Mouse (Mus musculus): Measurements from ENCODE around the gene Tbc1d4.
"Not testable (repeated sequence)": the region's sequence is repeated elsewhere in the genome, so short reads cannot be mapped to it uniquely, and the experiment has no call there.

Tbc1d4 gene

DNA sequence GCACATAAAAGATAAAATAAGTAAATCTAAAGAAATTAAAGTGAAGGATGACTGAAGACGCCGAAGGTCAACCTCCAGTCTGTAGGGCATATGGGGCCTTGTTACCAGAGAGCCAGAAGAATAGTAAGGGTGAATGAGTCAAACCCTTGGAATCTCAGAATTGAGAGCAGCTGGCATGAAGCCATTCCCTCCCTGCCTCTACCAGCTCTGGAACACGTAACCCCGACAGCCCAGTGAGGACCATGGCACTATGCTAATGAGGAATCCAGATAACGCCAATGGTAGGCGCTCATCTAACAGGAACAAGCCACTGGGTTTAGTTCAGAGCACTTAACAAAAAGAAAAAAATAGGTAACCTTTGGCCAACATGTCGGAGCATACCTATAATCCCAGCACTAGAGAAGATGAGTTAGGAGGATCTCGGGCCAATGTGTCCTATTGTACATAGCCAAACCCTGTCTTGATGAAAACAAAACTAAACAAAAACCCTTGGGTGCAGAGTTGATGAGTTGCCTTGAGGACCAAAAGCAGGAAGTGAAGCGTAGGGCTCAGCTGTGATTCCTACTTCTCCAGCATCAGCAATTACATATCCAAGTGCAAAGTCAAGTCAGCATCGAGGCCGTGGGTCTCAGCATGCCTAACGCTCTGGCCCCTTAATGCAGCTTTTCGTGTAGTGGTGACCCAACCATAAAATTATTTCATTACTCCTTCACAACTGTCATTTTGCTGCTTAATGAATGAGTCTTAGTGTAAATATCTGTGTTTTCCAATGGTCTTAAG is 13.5 kb downstream of the Tbc1d4 start:
- in situ Hi-C loops (cut with MseI, MboI), result no loop called here

DNA sequence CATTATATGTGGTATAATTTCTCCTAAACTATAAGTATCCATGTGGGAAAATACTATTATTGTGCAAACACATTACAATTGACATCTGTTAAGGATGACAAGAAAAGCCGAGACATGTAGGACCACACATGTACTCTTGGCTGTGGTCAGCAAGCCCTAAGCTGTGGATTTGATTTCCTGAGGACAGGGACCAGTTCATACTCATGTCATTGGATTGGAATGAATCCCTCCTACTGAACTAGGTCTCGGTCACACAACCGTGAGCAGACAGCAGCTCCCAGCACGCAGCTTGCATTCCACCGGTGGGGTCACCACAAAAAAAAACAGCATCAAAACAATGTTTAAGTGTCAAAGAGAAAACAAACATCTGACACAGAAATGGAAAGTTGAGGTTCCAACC is 15.0 kb downstream of the Tbc1d4 start:
- in situ Hi-C loops (cut with MseI, MboI), result no loop called here

DNA sequence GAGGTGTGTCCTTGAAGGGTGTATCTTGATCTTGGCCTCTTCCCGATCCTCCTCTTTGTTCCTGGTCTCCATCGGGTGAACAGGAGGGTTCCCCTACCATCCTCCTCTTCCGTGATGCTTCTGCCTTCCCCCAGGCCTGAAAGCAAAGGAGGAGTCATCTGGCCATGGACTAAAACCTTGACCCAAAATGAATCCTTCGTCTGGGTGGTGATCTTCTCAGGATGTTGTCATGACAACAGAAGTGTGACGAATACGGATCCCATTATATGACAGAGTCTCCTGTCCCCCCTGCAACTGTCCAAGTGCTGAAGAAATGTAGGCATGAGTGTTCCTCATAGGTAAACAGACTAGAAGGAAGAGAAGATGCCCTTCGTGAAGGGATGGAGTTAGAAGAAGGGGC is 15.7 kb downstream of the Tbc1d4 start:
- in situ Hi-C loops (cut with MseI, MboI), result no loop called here

DNA sequence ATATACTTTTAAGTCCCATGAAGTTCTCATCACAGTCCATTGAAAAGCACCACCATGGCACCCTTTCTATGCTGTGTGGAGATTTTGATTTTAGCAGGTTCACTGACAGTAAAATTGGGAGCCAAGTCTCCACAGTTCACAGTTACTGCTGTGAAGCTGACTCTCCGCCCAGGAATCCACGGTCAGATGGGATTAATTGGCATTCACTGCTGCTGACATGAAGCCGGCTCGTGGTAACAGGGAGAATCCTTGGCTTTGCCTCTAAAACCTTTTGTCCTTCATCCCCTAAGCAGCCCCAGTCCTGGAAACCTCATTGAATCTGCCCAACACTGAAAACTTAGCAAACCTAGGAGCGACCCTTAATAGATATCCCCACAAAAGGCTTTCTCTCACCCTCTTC is 17.9 kb downstream of the Tbc1d4 start:
- in situ Hi-C loops (cut with MseI, MboI), result no loop called here

DNA sequence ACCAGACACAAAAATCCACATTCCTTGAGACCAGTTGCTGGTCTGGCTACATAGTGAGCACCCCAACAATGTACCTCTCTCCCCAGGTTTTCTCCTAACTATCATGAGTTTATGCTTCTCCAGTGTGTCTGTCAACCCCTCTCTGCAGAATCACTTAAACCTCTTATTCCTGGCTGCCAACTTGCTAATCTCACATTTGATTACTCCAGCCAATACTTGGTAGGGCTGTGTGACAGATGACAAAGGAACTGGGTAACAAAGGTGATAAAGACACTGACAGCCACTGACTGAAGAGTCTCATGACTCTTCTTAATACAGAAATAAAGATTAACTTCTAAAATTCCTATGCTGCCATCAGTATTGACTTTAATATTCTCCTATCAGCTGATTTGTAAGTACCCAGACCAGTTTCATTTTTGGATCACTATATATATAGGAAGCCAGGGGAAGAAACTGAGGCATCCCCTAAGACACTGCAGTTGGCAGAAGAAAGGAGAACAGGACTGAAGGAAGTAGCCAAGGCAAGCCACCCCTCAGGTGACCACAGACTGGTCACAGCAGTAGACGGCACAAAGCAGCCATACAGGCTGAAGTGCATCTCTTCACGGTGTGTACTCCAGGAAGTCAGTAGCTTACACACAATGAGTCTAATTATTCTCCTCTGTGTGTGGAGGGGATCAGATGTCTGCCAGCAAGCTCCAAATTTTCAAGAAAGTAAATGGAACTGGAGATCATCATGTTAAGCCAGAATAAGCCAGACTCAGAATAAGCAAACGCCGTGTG is 20.6 kb downstream of the Tbc1d4 start:
- in situ Hi-C loops (cut with MseI, MboI), result not testable (repeated sequence)

DNA sequence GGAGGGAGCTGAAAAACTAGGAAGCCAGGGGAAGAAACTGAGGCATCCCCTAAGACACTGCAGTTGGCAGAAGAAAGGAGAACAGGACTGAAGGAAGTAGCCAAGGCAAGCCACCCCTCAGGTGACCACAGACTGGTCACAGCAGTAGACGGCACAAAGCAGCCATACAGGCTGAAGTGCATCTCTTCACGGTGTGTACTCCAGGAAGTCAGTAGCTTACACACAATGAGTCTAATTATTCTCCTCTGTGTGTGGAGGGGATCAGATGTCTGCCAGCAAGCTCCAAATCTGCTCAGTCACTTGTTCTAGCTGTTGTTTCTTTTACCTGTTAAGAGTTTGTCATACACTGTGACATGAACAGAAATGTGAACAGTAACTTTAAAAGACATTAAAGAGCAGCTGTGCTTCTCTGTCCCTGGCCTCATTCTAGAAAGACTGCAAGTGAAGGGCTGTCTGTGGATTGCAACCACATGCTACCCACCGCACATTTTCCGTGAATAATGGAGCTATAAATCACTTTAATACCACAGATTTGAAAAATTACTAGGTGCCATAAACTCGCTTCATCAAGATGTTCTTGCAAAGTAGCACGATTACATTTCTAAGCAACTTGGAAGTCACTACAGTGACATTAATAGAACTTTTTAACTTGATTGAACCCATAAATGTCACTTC is 21.5 kb downstream of the Tbc1d4 start:
- in situ Hi-C loops (cut with MseI, MboI), result not testable (repeated sequence)

DNA sequence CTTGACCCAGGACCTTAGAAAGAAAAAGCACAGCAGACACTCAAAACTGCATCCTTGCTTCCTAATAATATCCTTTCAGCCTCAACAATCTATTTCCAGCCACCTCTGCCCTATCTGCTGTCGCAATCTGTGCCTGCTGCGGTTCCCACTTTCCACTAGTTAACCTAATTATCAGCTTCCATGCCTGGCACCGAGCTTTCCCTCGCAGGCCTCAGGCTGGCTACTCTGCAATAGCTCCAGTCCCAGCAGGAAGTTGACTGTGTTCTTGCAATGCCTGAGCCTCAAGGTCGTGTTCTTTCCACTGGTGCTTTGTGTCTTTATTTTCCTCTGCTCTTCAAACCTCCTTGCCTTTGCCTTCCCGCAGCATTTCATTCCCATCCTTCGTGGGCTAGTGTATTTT is 22.9 kb downstream of the Tbc1d4 start:
- in situ Hi-C loops (cut with MseI, MboI), result no loop called here

DNA sequence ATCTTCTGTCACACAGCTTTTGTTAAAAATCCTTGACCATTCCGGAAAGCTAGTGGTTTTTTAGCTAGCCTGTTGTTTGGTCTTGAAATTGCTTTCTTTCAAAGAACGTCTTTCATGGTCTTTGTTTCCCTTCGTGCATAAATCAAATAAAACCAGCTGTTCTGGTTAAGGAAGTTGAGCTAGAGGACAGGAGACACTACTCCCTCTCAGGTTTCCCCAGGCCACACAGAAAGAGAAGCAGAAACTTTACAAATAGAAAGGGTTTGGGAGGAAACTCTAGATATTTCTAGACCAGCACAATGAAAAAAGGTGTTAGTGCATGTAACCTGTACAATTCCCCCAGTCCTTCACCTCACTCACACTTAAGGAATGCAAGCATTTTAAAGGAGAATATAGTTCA is 33.3 kb downstream of the Tbc1d4 start:
- in situ Hi-C loops (cut with MseI, MboI), result no loop called here

DNA sequence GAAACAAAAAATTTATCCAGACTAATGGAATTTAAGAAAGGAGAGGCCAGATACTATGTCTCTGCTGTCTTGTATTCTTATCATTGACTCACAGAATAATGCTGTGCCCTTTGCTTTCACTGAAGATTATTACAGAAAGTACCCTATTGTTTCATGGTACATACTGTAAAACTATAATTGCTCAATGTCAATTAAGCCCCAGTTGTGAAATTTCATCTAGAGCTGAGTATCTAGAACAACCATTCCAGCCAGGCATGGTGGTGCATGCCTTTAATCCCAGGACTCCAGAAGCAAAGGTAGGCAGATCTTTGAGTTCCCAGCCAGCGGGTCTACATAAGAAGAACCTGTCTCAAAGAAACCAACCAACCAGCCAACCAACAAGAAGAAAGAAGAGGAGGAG is 34.5 kb downstream of the Tbc1d4 start:
- in situ Hi-C loops (cut with MseI, MboI), result no loop called here

DNA sequence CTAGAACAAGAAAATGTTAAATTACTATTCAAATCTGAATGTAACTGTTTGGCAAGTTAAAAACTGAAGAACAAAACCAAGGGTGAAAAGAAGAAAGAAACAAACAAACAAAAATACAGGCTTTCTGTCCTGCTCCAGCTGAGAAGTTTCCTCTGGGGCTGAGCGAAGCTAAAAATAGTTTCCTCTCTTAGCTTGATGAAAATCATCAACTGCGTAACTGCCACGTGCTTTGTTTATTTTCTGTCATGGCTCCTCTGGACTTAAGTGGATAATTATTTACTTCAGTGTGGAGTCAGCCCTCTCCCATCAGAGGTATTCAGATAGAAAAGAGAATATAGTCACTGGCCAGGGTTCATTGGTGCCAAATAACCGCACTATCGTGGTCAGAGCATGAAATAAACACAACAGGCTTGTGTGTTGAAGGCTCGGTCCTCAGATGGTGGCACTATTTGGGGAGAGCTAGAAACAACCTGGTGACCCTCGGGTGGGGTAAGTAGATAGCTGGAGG is 35.8 kb downstream of the Tbc1d4 start:
- in situ Hi-C loops (cut with MseI, MboI), result no loop called here

DNA sequence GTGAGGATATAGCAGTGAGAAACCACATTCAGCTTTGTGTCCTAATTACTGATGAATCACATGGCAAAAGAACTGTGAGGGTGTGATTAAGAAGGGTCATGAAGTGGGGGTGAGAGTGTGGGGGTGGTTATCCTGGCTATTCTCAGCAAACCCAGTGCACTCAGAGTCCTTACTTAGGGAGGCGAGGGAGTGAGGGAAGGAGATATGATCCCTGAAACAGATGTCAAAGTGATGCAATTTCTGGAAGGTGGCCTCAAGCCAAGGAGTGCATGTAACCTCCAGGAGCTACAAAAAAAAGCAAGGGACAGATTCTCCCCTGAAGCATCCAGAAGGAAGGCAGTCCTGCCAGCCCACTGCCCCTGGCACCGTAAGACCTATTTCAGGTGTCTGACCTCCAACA is 40.2 kb downstream of the Tbc1d4 start:
- in situ Hi-C loops (cut with MseI, MboI), result no loop called here

DNA sequence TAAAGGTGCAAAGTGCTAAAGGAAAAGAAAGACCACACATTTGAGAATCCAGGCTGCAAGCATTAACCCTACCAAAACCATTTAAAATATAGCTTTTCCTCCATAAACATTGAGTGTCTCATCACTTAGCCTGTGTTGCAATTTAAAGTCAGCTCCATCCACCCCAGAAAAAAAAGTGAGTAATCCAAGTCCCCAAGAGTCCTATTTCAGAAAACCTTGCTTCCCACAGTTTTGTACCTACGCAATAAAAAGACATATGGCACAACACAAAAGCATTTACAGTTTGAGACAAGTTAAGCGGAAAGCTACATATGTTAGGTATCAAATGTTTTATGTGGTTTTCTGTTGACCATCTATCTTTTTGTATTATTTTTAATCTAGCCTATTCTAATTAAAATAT is 42.3 kb downstream of the Tbc1d4 start:
- in situ Hi-C loops (cut with MseI, MboI), result no loop called here

DNA sequence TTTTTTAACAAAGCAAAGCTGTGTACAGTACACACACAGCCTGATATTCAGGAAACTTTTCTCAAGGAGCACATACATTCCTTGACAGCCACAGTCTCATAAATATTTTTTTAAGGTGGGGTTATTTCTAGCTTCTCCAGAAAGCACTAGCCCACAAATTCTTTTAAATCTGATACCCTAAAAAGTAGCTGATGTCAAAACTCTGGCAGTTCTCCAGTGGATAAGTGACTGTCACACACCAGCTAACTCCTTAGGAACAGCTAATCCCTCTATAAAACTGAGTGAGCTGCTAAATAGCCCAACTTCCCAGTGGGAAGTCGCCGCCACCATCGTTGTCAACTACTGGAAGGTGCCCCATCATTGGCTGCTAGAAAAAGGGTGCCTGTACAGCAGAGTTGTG is 43.3 kb downstream of the Tbc1d4 start:
- in situ Hi-C loops (cut with MseI, MboI), result no loop called here

DNA sequence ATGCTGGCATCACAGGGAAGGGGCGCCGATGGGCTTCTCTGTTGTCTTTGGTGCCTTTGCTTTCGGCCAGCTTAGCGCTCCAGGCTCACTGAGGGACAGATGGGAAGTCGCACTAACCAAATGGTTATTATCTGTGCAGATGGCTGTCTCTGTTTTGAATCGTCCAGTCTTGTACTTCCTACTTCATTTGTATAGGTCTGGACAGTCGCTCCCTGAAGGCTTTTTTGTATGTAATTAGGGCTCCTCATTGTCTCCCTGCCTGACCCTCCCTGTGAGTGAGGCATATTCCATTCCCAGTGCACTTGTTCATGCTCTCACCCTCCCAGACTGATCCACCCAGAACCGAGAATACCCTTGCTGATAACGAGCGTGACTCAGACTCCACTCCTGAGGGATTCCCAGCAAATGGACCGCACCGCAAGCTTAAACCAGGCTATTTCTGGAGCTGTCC is 47.7 kb downstream of the Tbc1d4 start:
- in situ Hi-C loops (cut with MseI, MboI), result no loop called here

DNA sequence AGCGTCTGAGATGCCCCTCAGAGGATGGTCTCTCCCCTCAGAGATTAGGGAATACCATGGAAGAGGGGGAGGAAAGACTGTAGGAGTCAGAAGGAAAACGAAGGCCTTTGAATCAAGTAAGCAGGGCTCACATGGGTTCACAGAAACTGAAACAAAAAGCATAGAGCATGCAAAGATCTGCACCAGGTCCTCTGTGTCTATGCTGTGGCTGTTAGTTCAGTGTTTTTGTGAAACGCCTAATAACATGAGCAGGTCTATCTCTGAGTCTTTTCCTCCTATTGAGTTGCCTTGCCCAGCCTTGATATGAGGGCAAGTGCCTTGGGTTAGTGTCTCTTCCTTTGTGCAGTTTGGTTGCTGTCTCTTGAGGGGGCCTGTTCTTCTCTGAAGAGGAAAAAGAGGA is 49.5 kb downstream of the Tbc1d4 start:
- in situ Hi-C loops (cut with MseI, MboI), result no loop called here

DNA sequence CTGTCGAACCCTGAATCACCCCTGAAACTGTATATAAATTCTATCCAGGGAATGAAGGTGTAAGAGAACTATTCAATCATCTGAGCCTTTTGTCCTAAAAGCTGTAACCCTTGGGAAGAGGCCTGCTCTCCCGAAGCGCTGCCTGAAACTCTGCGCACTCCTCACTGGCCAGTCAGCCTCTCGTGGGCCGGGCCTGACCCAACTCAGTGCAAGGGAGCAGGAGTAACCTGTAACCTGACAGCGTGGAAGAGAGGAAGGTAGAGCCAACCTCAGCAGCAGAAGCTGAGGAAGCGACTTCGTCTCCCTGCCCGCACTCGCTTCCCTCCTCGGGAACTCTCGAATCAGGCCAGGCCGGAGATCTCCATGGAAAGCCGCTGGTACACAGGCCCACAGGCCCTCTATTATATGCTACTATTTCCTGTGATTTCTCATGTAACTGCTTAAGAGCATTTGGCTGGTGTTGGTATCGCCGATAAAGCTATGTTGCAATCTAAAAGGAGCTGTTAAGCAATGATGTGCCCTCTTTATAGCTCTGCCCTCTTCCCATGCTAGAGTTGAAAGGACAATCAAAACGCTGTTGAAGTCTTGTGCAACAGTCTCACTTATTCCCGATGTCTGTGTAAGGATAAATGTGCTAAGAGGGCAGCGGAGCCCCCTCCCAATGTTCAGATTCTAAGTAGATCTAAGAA is 60.0 kb downstream of the Tbc1d4 start:
- in situ Hi-C loops (cut with MseI, MboI), result no loop called here

DNA sequence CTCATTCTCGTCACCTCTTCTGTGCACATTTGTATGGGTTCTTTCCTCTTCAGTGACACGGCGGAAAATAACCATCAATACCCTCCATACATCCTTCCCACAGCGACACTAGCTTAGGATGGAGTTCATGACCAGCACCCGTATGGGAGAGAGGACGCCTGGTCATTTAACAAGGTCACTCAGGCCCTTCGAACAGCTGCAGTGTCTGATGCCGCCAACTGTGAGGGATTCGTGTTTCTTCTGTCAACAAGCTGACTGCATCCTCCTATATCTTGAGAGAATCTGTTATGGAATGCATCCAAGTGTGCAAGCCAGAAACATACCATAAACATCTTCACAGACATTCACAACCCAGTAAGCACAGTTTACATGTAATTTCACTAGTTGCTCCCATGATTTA is 67.1 kb downstream of the Tbc1d4 start:
- in situ Hi-C loops (cut with MseI, MboI), result no loop called here

DNA sequence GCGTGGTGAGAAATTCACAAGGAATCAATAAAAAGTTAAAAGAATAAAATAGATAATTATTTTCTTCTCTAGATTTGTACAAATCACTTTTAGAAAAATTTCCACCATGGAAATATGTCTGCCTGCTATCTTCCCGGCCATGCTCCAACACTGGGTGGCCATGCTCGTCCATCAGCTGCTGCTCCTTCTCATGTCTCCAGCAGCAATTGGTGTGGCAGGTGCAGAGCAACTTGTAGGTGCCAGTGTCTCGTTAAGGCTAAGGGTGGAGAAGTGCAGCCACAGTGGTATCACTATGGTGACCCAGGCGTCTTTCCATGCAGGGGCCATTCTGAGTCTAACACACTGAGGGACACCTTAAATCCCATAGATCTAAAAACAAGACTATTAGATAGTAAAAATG is 67.8 kb downstream of the Tbc1d4 start:
- in situ Hi-C loops (cut with MseI, MboI), result no loop called here

DNA sequence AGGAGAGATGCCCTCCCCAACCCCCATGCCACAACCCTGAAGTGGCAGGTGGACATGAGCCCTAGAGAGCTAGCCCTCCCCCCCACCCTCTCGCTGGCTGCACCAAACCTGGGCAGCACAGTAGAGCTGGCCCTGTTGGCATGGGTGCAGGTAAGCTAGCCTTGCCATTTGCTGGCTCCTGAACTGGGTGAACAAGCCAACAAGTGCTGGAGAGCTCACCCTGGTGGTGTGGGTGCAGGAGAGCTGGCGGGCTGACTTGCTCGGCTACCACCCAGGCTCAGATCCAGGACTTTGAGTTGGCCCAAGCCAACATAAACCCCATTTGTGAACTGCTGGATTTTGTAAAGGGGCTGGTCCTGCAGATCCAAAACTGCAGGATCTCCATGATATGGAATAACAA is 68.5 kb downstream of the Tbc1d4 start:
- in situ Hi-C loops (cut with MseI, MboI), result no loop called here

DNA sequence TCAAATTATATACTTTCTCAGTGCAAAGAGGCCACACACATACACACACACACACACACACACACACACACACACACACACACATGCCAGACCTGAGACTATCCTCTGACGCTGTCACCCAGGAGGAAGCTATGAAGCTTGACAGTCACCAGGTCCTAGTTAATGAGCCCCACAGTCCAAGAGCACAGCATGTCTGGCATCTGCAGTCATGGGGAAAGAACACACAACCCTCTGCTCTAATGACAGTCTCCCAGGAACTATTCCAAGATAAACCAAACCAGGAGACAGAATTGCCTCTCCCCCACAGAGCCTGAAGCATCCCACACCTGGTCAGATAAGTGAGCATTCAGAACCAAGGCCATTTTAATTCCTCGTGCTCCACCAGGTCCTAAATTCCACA is 71.1 kb downstream of the Tbc1d4 start:
- in situ Hi-C loops (cut with MseI, MboI), result no loop called here

DNA sequence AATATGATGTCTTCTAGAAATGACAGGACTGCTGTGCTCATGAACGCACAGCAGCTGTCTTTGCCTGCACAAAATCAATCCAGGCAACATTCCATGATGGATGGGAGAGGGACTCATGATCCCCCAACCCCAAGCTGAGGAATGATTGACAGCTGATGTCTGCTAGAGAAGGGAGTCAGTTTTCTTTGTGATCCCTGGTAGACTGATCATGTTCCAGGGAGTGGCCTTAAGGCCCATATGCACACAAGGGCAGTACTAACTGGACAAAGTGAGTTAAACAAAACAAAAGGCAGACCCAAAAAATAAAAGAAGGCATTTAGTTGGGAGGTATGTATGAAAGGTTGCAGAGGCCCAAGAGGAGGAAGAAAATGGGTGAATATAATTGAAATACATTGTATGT is 71.6 kb downstream of the Tbc1d4 start:
- in situ Hi-C loops (cut with MseI, MboI), result no loop called here
